Mouse (Mus musculus): Measurements from ENCODE around the gene Gm49776. TPM values are rescaled to one million over a fixed set of nuclear protein-coding genes. Genes with fewer than 3 reads are reported as not detected.
A peak's percentile ranks its signal among the peaks of the same experiment; 100 is the strongest.

The Gm49776 gene
- polyA plus RNA-seq, 1 experiment from 2014 or later, result 0.67 TPM

DNA sequence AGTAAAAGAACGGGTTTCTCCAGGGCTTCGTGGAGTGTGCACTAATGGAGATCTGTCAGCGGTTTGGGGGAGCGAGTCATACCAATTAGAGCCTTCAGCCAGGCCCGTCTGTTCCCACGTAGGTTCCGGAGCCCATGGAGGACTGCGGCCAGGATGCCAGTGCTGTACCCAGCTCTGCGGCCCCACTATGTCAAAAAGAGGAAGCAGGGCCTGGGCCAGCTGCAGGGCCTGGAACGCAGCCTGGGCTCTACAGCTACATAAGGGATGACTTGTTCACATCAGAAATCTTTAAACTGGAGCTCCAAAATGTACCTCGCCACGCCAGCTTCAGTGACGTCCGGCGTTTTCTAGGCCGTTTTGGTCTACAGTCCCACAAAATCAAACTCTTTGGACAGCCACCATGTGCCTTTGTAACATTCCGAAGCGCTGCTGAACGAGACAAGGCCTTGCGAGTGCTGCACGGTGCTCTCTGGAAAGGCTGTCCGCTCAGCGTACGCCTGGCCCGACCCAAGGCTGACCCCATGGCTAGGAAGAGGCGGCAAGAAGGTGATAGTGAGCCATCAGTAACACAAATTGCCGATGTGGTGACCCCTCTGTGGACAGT lies 8.7 kb downstream of the Gm49776 start:
- WGBS, result 1% methylated on average over 27 of the region's 27 CpGs
- H3K36me3 ChIP-seq (ENCODE audit: control insufficient read depth, insufficient read depth, low read length), result peaks cover 14% of the 10 kb centered on the region; the same call in 1 of the 2 replicates
- H3K9ac ChIP-seq (ENCODE audit: low read length), result peak overlapping the region; percentile 82
- H3K27me3 ChIP-seq (ENCODE audit: control insufficient read depth, insufficient read depth, low read length), result no peaks in the 10 kb centered on the region
- peak overlapping the region; percentile 93 for H3K4me3 ChIP-seq (ENCODE audit: low read depth, low read length)
- no peaks in the 10 kb centered on the region for H3K9me3 ChIP-seq (ENCODE audit: control insufficient read depth, low read length)
- no peak for TF ChIP-seq EP300 (optimal IDR thresholded peaks at IDR 0.05)
- no peak for TF ChIP-seq CTCF (IDR thresholded peaks at IDR 0.05; ENCODE audit: low read depth)
- peak overlapping the region; percentile 87 for H3K4me2 ChIP-seq (replicated peaks; ENCODE audit: low read depth)
- H3K4me1 ChIP-seq (replicated peaks; ENCODE audit: control insufficient read depth, insufficient read depth), result 0 out of 2 replicates have a peak, but pooled peaks cover 5% of the 10 kb centered on the region
- ATAC-seq (ENCODE audit: low FRiP score, low TSS enrichment), result 0 out of 2 replicates have a peak, but pooled peaks have one; percentile 6
- H3K27ac ChIP-seq (replicated peaks), result peak overlapping the region; percentile 87
- peak; percentile 49 for DNase-seq (ENCODE audit: low spot score)

DNA sequence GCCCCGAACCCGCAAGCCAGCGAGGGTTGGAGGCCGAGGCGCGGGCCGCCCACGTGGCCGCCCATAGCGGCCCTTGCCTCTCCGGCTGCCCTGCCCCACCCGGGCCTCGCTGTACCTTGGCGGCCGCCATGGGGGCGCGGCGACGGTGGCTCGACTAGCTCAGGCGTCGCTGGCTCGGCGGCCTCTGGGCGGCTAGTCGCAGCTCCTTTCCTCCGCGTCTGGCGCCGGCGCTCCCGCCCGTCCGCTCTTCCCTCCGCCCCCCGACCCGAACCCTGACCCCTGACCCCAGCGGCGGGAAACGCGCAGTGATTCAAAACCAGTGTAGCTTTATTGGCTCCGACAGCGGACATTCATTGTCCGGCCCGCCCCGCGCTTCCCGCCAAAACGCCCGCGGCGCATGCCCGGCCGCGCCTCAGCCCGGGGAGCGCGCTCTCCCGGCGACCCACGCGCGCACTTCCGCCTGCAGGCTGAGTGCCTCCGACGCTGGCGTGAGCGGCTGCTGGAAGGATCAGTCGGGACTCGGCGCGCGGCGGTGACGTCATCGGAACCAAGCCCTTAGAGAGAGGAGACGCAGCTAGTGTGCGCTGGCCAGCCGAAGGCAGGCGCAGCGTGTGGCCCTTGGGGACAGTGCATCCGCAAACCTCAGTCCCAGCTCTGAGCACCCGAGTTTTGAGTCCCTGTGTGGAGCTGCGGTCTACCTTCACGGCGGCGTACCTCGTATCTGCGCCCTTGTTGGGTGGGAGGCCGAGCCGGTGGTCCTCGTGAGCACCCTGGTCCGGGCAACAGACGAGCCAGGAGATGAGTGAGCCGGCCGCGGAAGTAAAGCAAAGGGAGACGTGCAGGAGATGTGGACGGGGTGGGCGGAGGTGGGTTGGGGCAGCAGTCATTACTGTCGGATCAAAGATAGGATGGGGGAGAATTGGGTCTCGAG lies 9.4 kb downstream of the Gm49776 start, which contains the start of the genes Trmt2a and Ranbp1:
Gene Trmt2a, plus strand, starts transcription at position 247 of the 931 bp plus-strand sequence.
Gene Ranbp1, minus strand, starts transcription at position 300 of the 931 bp plus-strand sequence.
- peak; percentile 97 for ATAC-seq (ENCODE audit: low FRiP score, low TSS enrichment)
- Histone ChIP-seq H3K4me3 (ENCODE audit: low read depth, low read length) (peak within 1 kb of the TSS; percentile 93), H3K9ac (ENCODE audit: low read length) (peak within 1 kb of the TSS; percentile 83), H3K9me3 (ENCODE audit: control insufficient read depth, low read length) (no peaks in the 10 kb centered on the region), H3K27me3 (ENCODE audit: control insufficient read depth, insufficient read depth, low read length) (no peaks in the 10 kb centered on the region), H3K4me2 (replicated peaks; ENCODE audit: low read depth) (peak within 1 kb of the TSS; percentile 87), H3K36me3 (ENCODE audit: control insufficient read depth, insufficient read depth, low read length) (peaks cover 14% of the 10 kb centered on the region; the same call in 1 of the 2 replicates), H3K4me1 (replicated peaks; ENCODE audit: control insufficient read depth, insufficient read depth) (0 out of 2 replicates have a peak, but pooled peaks cover 5% of the 10 kb centered on the region), H3K27ac (replicated peaks) (peak within 1 kb of the TSS; percentile 87)
- TF ChIP-seq EP300 (optimal IDR thresholded peaks at IDR 0.05) (no peak), CTCF (IDR thresholded peaks at IDR 0.05; ENCODE audit: low read depth) (no peak)
- peak; percentile 100 for DNase-seq (ENCODE audit: low spot score)
- under 1% methylated on average over 99 of the region's 102 CpGs for WGBS

DNA sequence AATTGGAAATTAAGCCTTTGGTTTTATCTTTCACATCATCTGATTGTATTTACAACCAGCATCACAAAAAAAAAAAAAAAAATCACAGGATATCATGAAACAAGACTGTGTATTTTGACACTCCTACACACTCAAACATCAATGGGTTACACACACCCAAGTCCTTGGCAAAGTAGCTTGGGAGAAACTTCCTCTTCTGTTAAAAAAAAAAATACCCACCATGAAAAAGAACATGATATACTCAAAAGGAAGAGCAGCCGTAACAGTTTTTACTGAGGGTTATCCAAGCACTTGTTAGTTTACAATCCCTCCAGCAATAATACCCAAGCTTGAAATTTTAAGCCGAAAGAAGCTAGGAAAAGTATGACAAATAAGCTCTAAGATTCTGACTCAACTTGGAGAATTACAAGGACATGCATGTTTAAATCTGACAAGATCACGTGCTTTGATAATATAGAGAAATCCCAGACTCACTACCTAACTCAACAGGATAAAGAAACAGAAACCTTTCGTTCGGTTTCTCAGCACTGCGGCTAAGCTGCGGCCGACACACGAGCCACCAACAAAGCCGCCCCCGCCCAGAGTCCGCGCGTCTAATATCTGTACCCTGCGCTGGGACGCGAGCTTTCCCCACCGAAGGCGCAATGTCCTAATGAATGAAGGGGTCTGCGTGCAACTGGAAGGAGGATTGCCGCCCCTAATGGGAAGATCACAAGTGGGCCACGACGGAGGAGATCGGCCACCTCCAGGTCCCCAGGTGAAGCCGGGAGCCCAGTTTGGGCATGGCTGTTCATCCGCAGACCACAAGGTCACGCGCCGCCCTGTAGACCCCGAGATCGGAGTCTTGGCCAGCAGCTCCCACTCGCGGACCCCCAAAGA lies 10.4 kb downstream of the Gm49776 start:
- H3K9me3 ChIP-seq (ENCODE audit: control insufficient read depth, low read length), result no peaks in the 10 kb centered on the region
- H3K4me3 ChIP-seq (ENCODE audit: low read depth, low read length), result peak overlapping the region; percentile 93
- TF ChIP-seq CTCF (IDR thresholded peaks at IDR 0.05; ENCODE audit: low read depth) (no peak), EP300 (optimal IDR thresholded peaks at IDR 0.05) (no peak)
- H3K36me3 ChIP-seq (ENCODE audit: control insufficient read depth, insufficient read depth, low read length), result peaks cover 11% of the 10 kb centered on the region
- 0 out of 2 replicates have a peak, but pooled peaks cover 5% of the 10 kb centered on the region for H3K4me1 ChIP-seq (replicated peaks; ENCODE audit: control insufficient read depth, insufficient read depth)
- no peaks in the 10 kb centered on the region for H3K27me3 ChIP-seq (ENCODE audit: control insufficient read depth, insufficient read depth, low read length)
- peak overlapping the region; percentile 84 for H3K27ac ChIP-seq (replicated peaks)
- H3K4me2 ChIP-seq (replicated peaks; ENCODE audit: low read depth), result peak overlapping the region; percentile 77
- H3K9ac ChIP-seq (ENCODE audit: low read length), result peak overlapping the region; percentile 83
- WGBS, result under 1% methylated on average over 33 of the region's 33 CpGs
- ATAC-seq (ENCODE audit: low FRiP score, low TSS enrichment) (peak; percentile 0; the same call in 1 of the 2 replicates), DNase-seq (ENCODE audit: low spot score) (peak; percentile 53)

DNA sequence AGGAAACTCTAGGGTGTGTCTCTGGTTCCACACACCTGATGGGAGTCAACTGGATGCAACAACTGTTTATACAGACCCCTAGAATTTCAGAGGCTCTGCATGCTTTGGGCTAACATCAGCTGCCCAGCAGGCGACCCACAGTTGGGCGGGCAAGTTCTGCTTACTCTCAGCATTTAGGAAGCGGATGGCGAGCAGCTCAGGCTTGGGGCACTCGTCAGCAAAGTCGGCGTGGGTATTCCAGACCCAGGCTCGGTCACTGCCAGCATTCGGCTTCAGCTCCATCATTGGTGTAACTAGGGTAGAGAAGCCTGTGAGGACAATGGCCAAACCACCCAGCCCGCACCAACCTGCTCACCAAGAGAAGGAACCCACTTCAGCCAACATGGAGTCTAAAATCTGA lies 16.5 kb downstream of the Gm49776 start:
- no peaks in the 10 kb centered on the region for H3K9me3 ChIP-seq (ENCODE audit: control insufficient read depth, low read length)

More for the DNA sequence above, 16.5 kb downstream of the Gm49776 start:
- H3K4me3 ChIP-seq (ENCODE audit: low read depth, low read length), result no peak overlapping the region
- WGBS, result 93% methylated on average over 10 of the region's 10 CpGs
- TF ChIP-seq EP300 (optimal IDR thresholded peaks at IDR 0.05) (no peak), CTCF (IDR thresholded peaks at IDR 0.05; ENCODE audit: low read depth) (no peak)
- no peaks in the 10 kb centered on the region for H3K4me1 ChIP-seq (replicated peaks; ENCODE audit: control insufficient read depth, insufficient read depth)
- H3K9ac ChIP-seq (ENCODE audit: low read length), result no peak overlapping the region
- ATAC-seq (ENCODE audit: low FRiP score, low TSS enrichment) (no peak), DNase-seq (ENCODE audit: low spot score) (no peak)
- peaks cover 19% of the 10 kb centered on the region; the same call in 1 of the 2 replicates for H3K36me3 ChIP-seq (ENCODE audit: control insufficient read depth, insufficient read depth, low read length)
- no peaks in the 10 kb centered on the region for H3K27me3 ChIP-seq (ENCODE audit: control insufficient read depth, insufficient read depth, low read length)
- H3K27ac ChIP-seq (replicated peaks), result no peak overlapping the region
- H3K4me2 ChIP-seq (replicated peaks; ENCODE audit: low read depth), result no peak overlapping the region

Data from stomach, postnatal 0 days (tissue).